8 mouse cellular contexts compared by ENCODE assay signal in the genomic region with DNA sequence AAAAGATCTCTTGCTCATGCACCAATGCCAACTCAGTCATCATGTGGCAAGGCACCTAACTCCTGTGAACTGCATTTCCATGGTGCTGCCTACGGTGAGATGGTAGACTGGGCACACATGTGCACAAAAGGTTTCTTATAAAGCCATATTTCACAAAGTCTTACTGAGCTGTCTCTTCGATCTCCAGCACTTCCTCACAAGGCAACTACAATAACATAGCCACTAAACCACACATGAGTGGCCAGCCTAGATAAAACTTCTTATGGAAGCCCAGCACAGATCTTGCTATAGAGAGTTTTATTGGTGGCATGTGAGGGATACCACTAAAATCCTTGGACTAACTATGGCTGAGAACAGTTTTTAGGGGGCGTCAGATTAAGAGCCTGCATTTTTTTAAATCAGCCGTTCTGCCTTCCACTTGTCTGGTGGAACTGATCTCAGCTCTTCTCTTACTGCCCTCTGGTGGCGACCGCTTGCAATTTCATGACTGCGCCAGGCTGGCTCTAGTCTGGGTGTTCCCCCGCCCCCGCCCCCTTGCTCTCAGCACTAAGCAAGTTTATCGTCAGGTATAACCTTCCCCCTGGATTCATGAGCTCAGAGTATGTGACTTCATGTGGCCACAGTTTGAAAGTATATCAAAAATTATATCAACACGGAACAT.
DNase-seq lines count a peak whose midpoint lies in the region; TF ChIP-seq lines count a peak whose summit lies in the region.

No protein-coding gene starts in this region.

- H3K4me3 ChIP-seq in ES-Bruce4 (ENCODE audit: low read depth, low read length): no peak overlapping the region

- no peaks in the 10 kb centered on the region for H3K4me1 ChIP-seq in ES-Bruce4 (ENCODE audit: control insufficient read depth, insufficient read depth, low read length)

- H3K27me3 ChIP-seq in ES-Bruce4 (ENCODE audit: control insufficient read depth, insufficient read depth, low read length, poor library complexity, severe bottlenecking): no peaks in the 10 kb centered on the region

- TF ChIP-seq POLR2A in ES-Bruce4 (IDR thresholded peaks at IDR 0.05; ENCODE audit: insufficient read depth, low read length): no peak

- intact Hi-C loops in gastrocnemius, postnatal 36 days (cut with DNase I): loop anchor here (10.0 kb wide), 1 partner anchor 1388 kb away; no protein-coding TSS in a partner anchor

- no peak overlapping the region for H3K9ac ChIP-seq in ES-Bruce4 (ENCODE audit: low read depth, poor library complexity, severe bottlenecking)

- no peak for TF ChIP-seq EP300 in ES-Bruce4 (IDR thresholded peaks at IDR 0.05; ENCODE audit: insufficient read depth, low read depth, low read length)

- DNase-seq in adrenal gland, adult (ENCODE audit: inconsistent age in 2 of 2, low spot score in 1 of 2): peak; percentile 41 to 80
- peak; percentile 84 for DNase-seq in embryo, embryonic 10 days (ENCODE audit: low spot score)
- DNase-seq in gastrocnemius, postnatal 36 days: peak; percentile 38 to 44
- peak; percentile 35 to 74 for DNase-seq in kidney, postnatal 36 days
- DNase-seq in lung, adult 18-20 months: peak; percentile 16 to 42
- DNase-seq in retina, postnatal 1 day: peak; percentile 85
- no peak for DNase-seq in c-Kit-positive CD71-positive TER-119-positive erythroid progenitor cells, embryonic 14.5 days (ENCODE audit: low spot score)

- no peaks in the 10 kb centered on the region for H3K9me3 ChIP-seq in ES-Bruce4 (replicated peaks; ENCODE audit: control insufficient read depth, insufficient read depth, low read length, poor library complexity, severe bottlenecking)

- peak; percentile 71 for TF ChIP-seq CTCF in ES-Bruce4 (IDR thresholded peaks at IDR 0.05; ENCODE audit: low read depth, low read length)

- no peaks in the 10 kb centered on the region for H3K36me3 ChIP-seq in ES-Bruce4 (ENCODE audit: control insufficient read depth, insufficient read depth, low read length, poor library complexity, severe bottlenecking)

- H3K27ac ChIP-seq in ES-Bruce4 (ENCODE audit: insufficient read depth, low read length): no peak overlapping the region
